In the genomic region with DNA sequence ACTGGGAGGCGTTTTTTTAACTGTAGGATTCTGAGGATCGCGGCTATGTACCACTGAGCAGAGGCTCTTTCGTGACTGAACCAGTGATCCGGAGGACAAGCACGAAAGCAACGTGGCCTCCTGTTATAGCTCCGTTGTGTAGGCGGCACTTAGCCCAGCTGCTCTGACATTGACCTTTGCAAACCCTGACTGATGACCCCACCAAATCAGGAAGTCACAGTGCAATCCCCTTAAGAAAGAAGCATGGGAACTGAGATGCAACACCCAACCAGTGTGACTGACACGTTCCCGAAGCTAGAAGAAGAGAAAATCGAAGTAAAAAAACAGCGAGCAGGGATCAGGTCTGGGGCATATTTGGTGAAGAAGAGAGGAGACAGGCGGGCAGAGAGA, we compare ENCODE assay signal across 9 mouse cellular contexts. TPM values are rescaled to one million over a fixed set of nuclear protein-coding genes. Genes with fewer than 3 reads are reported as not detected.
DNase-seq lines count a peak whose midpoint lies in the region; ATAC-seq and TF ChIP-seq lines count a peak whose summit lies in the region.
"Had no signal": no experiment of that assay in that cellular context is flagged by ENCODE, and none has a peak within 500 bp of the region (broad histone marks: within the 10 kb centered on the region; RNA-seq: fewer than 3 reads in every experiment).

No protein-coding gene starts in this region.

- H3K36me3 ChIP-seq in spleen, adult 2 months (ENCODE audit: control insufficient read depth, insufficient read depth, low read length): no peaks in the 10 kb centered on the region
- H3K36me3 ChIP-seq in liver, embryonic 14.5 days (replicated peaks; ENCODE audit: control insufficient read depth, insufficient read depth, low read depth): no peaks in the 10 kb centered on the region
- H3K36me3 ChIP-seq in neural tube, embryonic 14.5 days (ENCODE audit: control insufficient read depth, insufficient read depth, low read length): no peaks in the 10 kb centered on the region

- no peak for TF ChIP-seq EP300 in liver, embryonic 14.5 days (IDR thresholded peaks at IDR 0.05; ENCODE audit: low read depth)

- intact Hi-C loops in heart, postnatal 14 days (cut with DNase I): loop anchor here (1.0 kb wide), 1 partner anchor 66 kb away; no protein-coding TSS in a partner anchor

- no peaks in the 10 kb centered on the region for H3K27me3 ChIP-seq in spleen, adult 2 months (ENCODE audit: control insufficient read depth, insufficient read depth, low read length)
- no peaks in the 10 kb centered on the region for H3K27me3 ChIP-seq in liver, embryonic 14.5 days (ENCODE audit: control insufficient read depth, insufficient read depth, low read length)
- no peaks in the 10 kb centered on the region for H3K27me3 ChIP-seq in neural tube, embryonic 14.5 days (ENCODE audit: control insufficient read depth, insufficient read depth, low read length)

- TF ChIP-seq CTCF in spleen, adult 2 months (IDR thresholded peaks at IDR 0.05; ENCODE audit: extremely low read depth, insufficient read depth, insufficient read length, insufficient replicate concordance): no peak
- no peak for TF ChIP-seq CTCF in liver, embryonic 14.5 days (IDR thresholded peaks at IDR 0.05; ENCODE audit: low read depth)

- DNase-seq in spleen, adult 2 months (ENCODE audit: low read depth in 1 of 2, low spot score in 2 of 2): no peak
- DNase-seq in spleen, adult 18-20 months: no peak
- peak; percentile 2 to 8 for DNase-seq in heart, postnatal 14 days
- no peak for DNase-seq in liver, embryonic 14.5 days (ENCODE audit: low read depth in 3 of 3, low spot score in 3 of 3)
- no peak for DNase-seq in layer of hippocampus, postnatal 36 days
- DNase-seq in right cerebral cortex, postnatal 10 days (ENCODE audit: low spot score in 2 of 2): no peak

- H3K4me1 ChIP-seq in spleen, adult 2 months (ENCODE audit: control insufficient read depth, insufficient read depth, insufficient read length): no peaks in the 10 kb centered on the region
- H3K4me1 ChIP-seq in liver, embryonic 14.5 days (replicated peaks; ENCODE audit: control insufficient read depth in 2 of 2, insufficient read depth in 2 of 2, low read length in 1 of 2): peaks cover 0 to 8% of the 10 kb centered on the region in 2 experiments; a peak in 2 of 4 replicates
- H3K4me1 ChIP-seq in neural tube, embryonic 14.5 days (ENCODE audit: control insufficient read depth, insufficient read depth, low read length): no peaks in the 10 kb centered on the region

- H3K9ac ChIP-seq in liver, embryonic 14.5 days (replicated peaks): no peak overlapping the region
- no peak overlapping the region for H3K9ac ChIP-seq in neural tube, embryonic 14.5 days (replicated peaks; ENCODE audit: low read depth, low read length)

- H3K4me2 ChIP-seq in liver, embryonic 14.5 days (ENCODE audit: low read depth): peak overlapping the region; percentile 43
- H3K4me2 ChIP-seq in neural tube, embryonic 14.5 days (ENCODE audit: low read depth, low read length): peak overlapping the region; percentile 27

- H3K9me3 ChIP-seq in liver, embryonic 14.5 days (ENCODE audit: control insufficient read depth, low read length): no peaks in the 10 kb centered on the region
- no peaks in the 10 kb centered on the region for H3K9me3 ChIP-seq in neural tube, embryonic 14.5 days (ENCODE audit: control insufficient read depth, low read length)

- no peak overlapping the region for H3K4me3 ChIP-seq in spleen, adult 2 months (ENCODE audit: extremely low read depth, insufficient read depth, insufficient read length)
- H3K4me3 ChIP-seq in liver, embryonic 14.5 days (ENCODE audit: insufficient read depth in 1 of 2, low read depth in 2 of 2, low read length in 2 of 2): no peak overlapping the region
- no peak overlapping the region for H3K4me3 ChIP-seq in neural tube, embryonic 14.5 days (ENCODE audit: low read depth, low read length)

- H3K27ac ChIP-seq in spleen, adult 2 months (ENCODE audit: insufficient read depth, low read length): peak overlapping the region; percentile 65
- no peak overlapping the region for H3K27ac ChIP-seq in liver, embryonic 14.5 days
- H3K27ac ChIP-seq in neural tube, embryonic 14.5 days (ENCODE audit: low read depth, low read length): no peak overlapping the region

- TF ChIP-seq POLR2A in spleen, adult 2 months (IDR thresholded peaks at IDR 0.05; ENCODE audit: low read depth, low read length): no peak

- ATAC-seq in liver, embryonic 14.5 days (ENCODE audit: insufficient read depth): no peak
- ATAC-seq in neural tube, embryonic 14.5 days (ENCODE audit: low read depth): no peak
- no peak for ATAC-seq in cerebellum, adult (ENCODE audit: insufficient number of reproducible peaks, low FRiP score, low TSS enrichment)

- 56% methylated on average over 14 of the region's 14 CpGs for WGBS in spleen, adult 2 months
- 31% methylated on average over 14 of the region's 14 CpGs for WGBS in liver, embryonic 14.5 days (ENCODE audit: insufficient replicate concordance)
- 49% methylated on average over 14 of the region's 14 CpGs for WGBS in neural tube, embryonic 14.5 days

RNA-seq across cellular contexts. Expression of gene Gm28845, which starts 6.6 kb away (rescaled TPM):
- polyA plus RNA-seq in spleen, adult 2 months (2012; rRNA removed): not detected in 2 replicates
- not detected for total RNA-seq in heart, postnatal 14 days (2021)
- polyA plus RNA-seq in liver, embryonic 14.5 days (2012; rRNA removed): 0.08 TPM in 1 of 2 replicates, not detected in the other
- polyA plus RNA-seq in liver, embryonic 14.5 days (2014; fragmentation: Nextera tagmentation; extraction: Ambion mirVana): not detected in 2 replicates
- polyA plus RNA-seq in neural tube, embryonic 14.5 days (2014; fragmentation: Nextera tagmentation; extraction: Ambion mirVana): not detected in 2 replicates
- total RNA-seq in layer of hippocampus, postnatal 36 days (2021): not detected

RNA-seq across cellular contexts. Expression of gene Cryga, which starts 9.6 kb away (rescaled TPM):
- not detected in 2 replicates for polyA plus RNA-seq in spleen, adult 2 months (2012; rRNA removed)
- not detected for total RNA-seq in heart, postnatal 14 days (2021)
- not detected in 2 replicates for polyA plus RNA-seq in liver, embryonic 14.5 days (2012; rRNA removed)
- polyA plus RNA-seq in liver, embryonic 14.5 days (2014; fragmentation: Nextera tagmentation; extraction: Ambion mirVana): not detected in 2 replicates
- polyA plus RNA-seq in neural tube, embryonic 14.5 days (2014; fragmentation: Nextera tagmentation; extraction: Ambion mirVana): not detected in 2 replicates
- total RNA-seq in layer of hippocampus, postnatal 36 days (2021): 1 to 10 TPM; 1.1 to 1.8 TPM
- polyA plus RNA-seq: brain, embryonic 14.5 days had no signal

RNA-seq across cellular contexts. Expression of gene D630023F18Rik, which starts 10.2 kb away (rescaled TPM):
- not detected in 2 replicates for polyA plus RNA-seq in spleen, adult 2 months (2012; rRNA removed)
- not detected for total RNA-seq in heart, postnatal 14 days (2021)
- polyA plus RNA-seq in liver, embryonic 14.5 days (2012; rRNA removed): 0.10 and 0.13 TPM in 2 replicates
- polyA plus RNA-seq in liver, embryonic 14.5 days (2014; fragmentation: Nextera tagmentation; extraction: Ambion mirVana): 0.08 and 0.18 TPM in 2 replicates
- 0.76 and 1.0 TPM in 2 replicates for polyA plus RNA-seq in neural tube, embryonic 14.5 days (2014; fragmentation: Nextera tagmentation; extraction: Ambion mirVana)
- total RNA-seq in layer of hippocampus, postnatal 36 days (2021): 1 to 10 TPM; 7.9 to 9.9 TPM

RNA-seq across cellular contexts. Expression of gene Crygb, which starts 30.7 kb away (rescaled TPM):
- polyA plus RNA-seq in spleen, adult 2 months (2012; rRNA removed): not detected in 2 replicates
- total RNA-seq in heart, postnatal 14 days (2021): not detected
- polyA plus RNA-seq in liver, embryonic 14.5 days (2012; rRNA removed): not detected in 2 replicates
- polyA plus RNA-seq in liver, embryonic 14.5 days (2014; fragmentation: Nextera tagmentation; extraction: Ambion mirVana): not detected in 2 replicates
- 0.68 and 1.1 TPM in 2 replicates for polyA plus RNA-seq in neural tube, embryonic 14.5 days (2014; fragmentation: Nextera tagmentation; extraction: Ambion mirVana)
- total RNA-seq in layer of hippocampus, postnatal 36 days (2021): not detected
- polyA plus RNA-seq: brain, embryonic 14.5 days had no signal

RNA-seq across cellular contexts. Expression of gene Crygc, which starts 39.3 kb away (rescaled TPM):
- not detected in 2 replicates for polyA plus RNA-seq in spleen, adult 2 months (2012; rRNA removed)
- total RNA-seq in heart, postnatal 14 days (2021): not detected
- not detected in 2 replicates for polyA plus RNA-seq in liver, embryonic 14.5 days (2012; rRNA removed)
- polyA plus RNA-seq in liver, embryonic 14.5 days (2014; fragmentation: Nextera tagmentation; extraction: Ambion mirVana): not detected in 2 replicates
- not detected in 2 replicates for polyA plus RNA-seq in neural tube, embryonic 14.5 days (2014; fragmentation: Nextera tagmentation; extraction: Ambion mirVana)
- total RNA-seq in layer of hippocampus, postnatal 36 days (2021): not detected
- polyA plus RNA-seq: brain, embryonic 14.5 days had no signal

Comparison
In these comparisons a context has a peak if more than half of its experiments do, and no peak if none do; other contexts are left out.
1. DNase-seq: peak in heart, postnatal 14 days (2 of 2); none in spleen, adult 2 months (0 of 2), spleen, adult 18-20 months (0 of 2), liver, embryonic 14.5 days (0 of 3), layer of hippocampus, postnatal 36 days (0 of 2) and right cerebral cortex, postnatal 10 days (0 of 2).